8 mouse cellular contexts compared by ENCODE assay signal in genomic region chr8:44826936-44827335, GRCm38 (mm10).
A peak's percentile ranks its signal among the peaks of the same experiment; 100 is the strongest.
DNase-seq lines count a peak whose midpoint lies in the region; ATAC-seq and TF ChIP-seq lines count a peak whose summit lies in the region.

No protein-coding gene starts in this region.

- H3K4me3 ChIP-seq in embryonic facial prominence, embryonic 10.5 days = no peak overlapping the region
- no peak overlapping the region for H3K4me3 ChIP-seq in heart, adult 2 months
- no peak overlapping the region for H3K4me3 ChIP-seq in neural tube, embryonic 12.5 days

- no peak for TF ChIP-seq EP300 in heart, adult 2 months (IDR thresholded peaks at IDR 0.05; ENCODE audit: insufficient read depth, low read depth, low read length)

- DNase-seq in cerebellum, adult 11 months = peak; percentile 15
- DNase-seq in embryonic facial prominence, embryonic 10.5 days (ENCODE audit: low spot score) = peak; percentile 24
- peak; percentile 24 to 59 for DNase-seq in heart, adult 2 months
- peak; percentile 58 for DNase-seq in kidney, adult 18-20 months
- DNase-seq in left cerebral cortex, postnatal 36 days (ENCODE audit: low spot score in 2 of 2) = peak; percentile 24 to 25
- no peak for DNase-seq in thymus, postnatal 0 days (ENCODE audit: low spot score)

- no peak for ATAC-seq in cerebellum, adult (ENCODE audit: insufficient number of reproducible peaks, low FRiP score, low TSS enrichment)
- ATAC-seq in neural tube, embryonic 12.5 days (ENCODE audit: low FRiP score, low read depth) = no peak

- WGBS in embryonic facial prominence, embryonic 10.5 days = 47% methylated on average over 13 of the region's 13 CpGs
- WGBS in heart, adult 2 months = 35% methylated on average over 13 of the region's 13 CpGs
- WGBS in neural tube, embryonic 12.5 days = 45% methylated on average over 13 of the region's 13 CpGs

- H3K27me3 ChIP-seq in embryonic facial prominence, embryonic 10.5 days (replicated peaks; ENCODE audit: low read depth, poor library complexity, severe bottlenecking) = no peaks in the 10 kb centered on the region
- H3K27me3 ChIP-seq in heart, adult 2 months (ENCODE audit: control insufficient read depth, insufficient read depth, low read length) = no peaks in the 10 kb centered on the region
- no peaks in the 10 kb centered on the region for H3K27me3 ChIP-seq in neural tube, embryonic 12.5 days (replicated peaks)

- no peak overlapping the region for H3K9ac ChIP-seq in heart, adult 2 months (ENCODE audit: low read depth, low read length)
- no peak overlapping the region for H3K9ac ChIP-seq in neural tube, embryonic 12.5 days

- H3K4me1 ChIP-seq in embryonic facial prominence, embryonic 10.5 days = no peaks in the 10 kb centered on the region
- no peaks in the 10 kb centered on the region for H3K4me1 ChIP-seq in heart, adult 2 months (ENCODE audit: control insufficient read depth, insufficient read depth, low read length)
- no peaks in the 10 kb centered on the region for H3K4me1 ChIP-seq in neural tube, embryonic 12.5 days

- no peak overlapping the region for H3K27ac ChIP-seq in embryonic facial prominence, embryonic 10.5 days (replicated peaks)
- H3K27ac ChIP-seq in heart, adult 2 months = no peak overlapping the region
- no peak overlapping the region for H3K27ac ChIP-seq in neural tube, embryonic 12.5 days

- no peaks in the 10 kb centered on the region for H3K36me3 ChIP-seq in embryonic facial prominence, embryonic 10.5 days (replicated peaks)
- H3K36me3 ChIP-seq in heart, adult 2 months (ENCODE audit: control insufficient read depth, insufficient read depth, low read length) = no peaks in the 10 kb centered on the region
- H3K36me3 ChIP-seq in neural tube, embryonic 12.5 days = no peaks in the 10 kb centered on the region

- no peaks in the 10 kb centered on the region for H3K79me2 ChIP-seq in heart, adult 2 months (replicated peaks; ENCODE audit: control insufficient read depth, insufficient read depth, low read length)

- H3K9me3 ChIP-seq in embryonic facial prominence, embryonic 10.5 days = peaks cover 10% of the 10 kb centered on the region; the same call in 1 of the 2 replicates
- H3K9me3 ChIP-seq in neural tube, embryonic 12.5 days = 0 out of 2 replicates have a peak, but pooled peaks cover 12% of the 10 kb centered on the region

- TF ChIP-seq POLR2A in heart, adult 2 months (IDR thresholded peaks at IDR 0.05; ENCODE audit: insufficient read depth, low read depth, low read length) = no peak

- 0 out of 2 replicates have a peak overlapping the region, but pooled peaks have one; percentile 7 for H3K4me2 ChIP-seq in neural tube, embryonic 12.5 days (replicated peaks)

- TF ChIP-seq CTCF in heart, adult 2 months (IDR thresholded peaks at IDR 0.05) = no peak

- intact Hi-C loops in heart, adult 2 months (cut with DNase I) = no loop called here
- intact Hi-C loops in left cerebral cortex, postnatal 36 days (cut with DNase I) = no loop called here
